Mouse (Mus musculus): Measurements from ENCODE around the gene Boll. TPM values are rescaled to one million over a fixed set of nuclear protein-coding genes. Genes with fewer than 3 reads are reported as not detected.
A peak's percentile ranks its signal among the peaks of the same experiment; 100 is the strongest.

The Boll gene
- total and polyA plus RNA-seq, 2 experiments from 2014 or later, result not detected

GRCm38 (mm10) chr1:55228256-55228884, 134.9 kb downstream of the Boll start:
- DNase-seq (ENCODE audit: low spot score) (no peak), ATAC-seq (ENCODE audit: insufficient read depth, low read depth) (no peak)
- H3K36me3 ChIP-seq (replicated peaks; ENCODE audit: control insufficient read depth, insufficient read depth, low read length), result no peaks in the 10 kb centered on the region
- H3K27me3 ChIP-seq (ENCODE audit: control insufficient read depth, insufficient read depth, low read length), result no peaks in the 10 kb centered on the region
- 71% methylated on average over 8 of the region's 8 CpGs for WGBS
- H3K4me2 ChIP-seq (ENCODE audit: low read depth, low read length), result no peak overlapping the region
- H3K27ac ChIP-seq (ENCODE audit: low read depth), result no peak overlapping the region
- 0 out of 2 replicates have a peak, but pooled peaks cover 6% of the 10 kb centered on the region for H3K4me1 ChIP-seq (ENCODE audit: control insufficient read depth, insufficient read depth)
- no peak overlapping the region for H3K9ac ChIP-seq (replicated peaks; ENCODE audit: low read depth, low read length)
- no peak for TF ChIP-seq CTCF (IDR thresholded peaks at IDR 0.05; ENCODE audit: low read depth)
- TF ChIP-seq EP300 (IDR thresholded peaks at IDR 0.05; ENCODE audit: low read depth), result no peak
- no peaks in the 10 kb centered on the region for H3K9me3 ChIP-seq (replicated peaks; ENCODE audit: control insufficient read depth, low read length)
- no peak overlapping the region for H3K4me3 ChIP-seq (ENCODE audit: low read depth, low read length)

- no peaks in the 10 kb centered on the region for H3K36me3 ChIP-seq (replicated peaks; ENCODE audit: control insufficient read depth, insufficient read depth, low read length)
- 59% methylated on average over 1 of the region's 1 CpGs for WGBS
- H3K4me2 ChIP-seq (ENCODE audit: low read depth, low read length), result no peak overlapping the region
- no peak overlapping the region for H3K9ac ChIP-seq (replicated peaks; ENCODE audit: low read depth, low read length)
- TF ChIP-seq EP300 (IDR thresholded peaks at IDR 0.05; ENCODE audit: low read depth) (no peak), CTCF (IDR thresholded peaks at IDR 0.05; ENCODE audit: low read depth) (no peak)
- H3K4me1 ChIP-seq (ENCODE audit: control insufficient read depth, insufficient read depth), result peaks cover 9% of the 10 kb centered on the region; the same call in 1 of the 2 replicates
- ATAC-seq (ENCODE audit: insufficient read depth, low read depth), result no peak
- H3K9me3 ChIP-seq (replicated peaks; ENCODE audit: control insufficient read depth, low read length), result no peaks in the 10 kb centered on the region
- H3K27me3 ChIP-seq (ENCODE audit: control insufficient read depth, insufficient read depth, low read length), result no peaks in the 10 kb centered on the region
- H3K27ac ChIP-seq (ENCODE audit: low read depth), result no peak overlapping the region
- DNase-seq (ENCODE audit: low spot score), result no peak
- no peak overlapping the region for H3K4me3 ChIP-seq (ENCODE audit: low read depth, low read length)
Measured at GRCm38 (mm10) chr1:55227376-55227775, 135.9 kb downstream of the Boll start.

GRCm38 (mm10) chr1:55226011-55226857, 137.0 kb downstream of the Boll start, which contains the start of gene Rftn2:
Rftn2 (minus strand) TSS chr1:55226782.
- H3K36me3 ChIP-seq (replicated peaks; ENCODE audit: control insufficient read depth, insufficient read depth, low read length), result no peaks in the 10 kb centered on the region
- WGBS, result 4% methylated on average over 26 of the region's 26 CpGs
- DNase-seq (ENCODE audit: low spot score) (no peak), ATAC-seq (ENCODE audit: insufficient read depth, low read depth) (peak; percentile 78)
- peak within 1 kb of the TSS; percentile 77 for H3K27ac ChIP-seq (ENCODE audit: low read depth)
- H3K9ac ChIP-seq (replicated peaks; ENCODE audit: low read depth, low read length), result peak within 1 kb of the TSS; percentile 78
- no peaks in the 10 kb centered on the region for H3K9me3 ChIP-seq (replicated peaks; ENCODE audit: control insufficient read depth, low read length)
- H3K4me2 ChIP-seq (ENCODE audit: low read depth, low read length), result peak within 1 kb of the TSS; percentile 72
- H3K4me1 ChIP-seq (ENCODE audit: control insufficient read depth, insufficient read depth), result peaks cover 20% of the 10 kb centered on the region
- H3K4me3 ChIP-seq (ENCODE audit: low read depth, low read length), result peak within 1 kb of the TSS; percentile 78
- no peaks in the 10 kb centered on the region for H3K27me3 ChIP-seq (ENCODE audit: control insufficient read depth, insufficient read depth, low read length)
- TF ChIP-seq EP300 (IDR thresholded peaks at IDR 0.05; ENCODE audit: low read depth) (no peak), CTCF (IDR thresholded peaks at IDR 0.05; ENCODE audit: low read depth) (no peak)

- WGBS, result 54% methylated on average over 3 of the region's 3 CpGs
- Histone ChIP-seq H3K4me3 (ENCODE audit: low read depth, low read length) (peak overlapping the region; percentile 78), H3K27ac (ENCODE audit: low read depth) (0 out of 2 replicates have a peak overlapping the region, but pooled peaks have one; percentile 16), H3K9me3 (replicated peaks; ENCODE audit: control insufficient read depth, low read length) (no peaks in the 10 kb centered on the region), H3K9ac (replicated peaks; ENCODE audit: low read depth, low read length) (peak overlapping the region; percentile 50), H3K36me3 (replicated peaks; ENCODE audit: control insufficient read depth, insufficient read depth, low read length) (no peaks in the 10 kb centered on the region), H3K27me3 (ENCODE audit: control insufficient read depth, insufficient read depth, low read length) (no peaks in the 10 kb centered on the region), H3K4me2 (ENCODE audit: low read depth, low read length) (peak overlapping the region; percentile 72), H3K4me1 (ENCODE audit: control insufficient read depth, insufficient read depth) (peaks cover 25% of the 10 kb centered on the region)
- TF ChIP-seq CTCF (IDR thresholded peaks at IDR 0.05; ENCODE audit: low read depth), result no peak
- no peak for TF ChIP-seq EP300 (IDR thresholded peaks at IDR 0.05; ENCODE audit: low read depth)
- DNase-seq (ENCODE audit: low spot score) (no peak), ATAC-seq (ENCODE audit: insufficient read depth, low read depth) (no peak)
Measured at GRCm38 (mm10) chr1:55225398-55225797, 137.9 kb downstream of the Boll start.

GRCm38 (mm10) chr1:55224111-55224510, 139.2 kb downstream of the Boll start:
- H3K27ac ChIP-seq (ENCODE audit: low read depth), result no peak overlapping the region
- TF ChIP-seq CTCF (IDR thresholded peaks at IDR 0.05; ENCODE audit: low read depth) (no peak), EP300 (IDR thresholded peaks at IDR 0.05; ENCODE audit: low read depth) (no peak)
- H3K9me3 ChIP-seq (replicated peaks; ENCODE audit: control insufficient read depth, low read length), result no peaks in the 10 kb centered on the region
- 0 out of 2 replicates have a peak overlapping the region, but pooled peaks have one; percentile 2 for H3K9ac ChIP-seq (replicated peaks; ENCODE audit: low read depth, low read length)
- DNase-seq (ENCODE audit: low spot score) (no peak), ATAC-seq (ENCODE audit: insufficient read depth, low read depth) (no peak)
- no peaks in the 10 kb centered on the region for H3K27me3 ChIP-seq (ENCODE audit: control insufficient read depth, insufficient read depth, low read length)
- H3K4me2 ChIP-seq (ENCODE audit: low read depth, low read length), result peak overlapping the region; percentile 72; the same call in 1 of the 2 replicates
- peaks cover 25% of the 10 kb centered on the region for H3K4me1 ChIP-seq (ENCODE audit: control insufficient read depth, insufficient read depth)
- no peaks in the 10 kb centered on the region for H3K36me3 ChIP-seq (replicated peaks; ENCODE audit: control insufficient read depth, insufficient read depth, low read length)
- H3K4me3 ChIP-seq (ENCODE audit: low read depth, low read length), result no peak overlapping the region
- 81% methylated on average over 11 of the region's 11 CpGs for WGBS

Data from heart, postnatal 0 days (tissue).